Mouse (Mus musculus) intestine, embryonic 15.5 days (tissue): ENCODE measurements around the gene Cds2. TPM values are rescaled to one million over a fixed set of nuclear protein-coding genes. Genes with fewer than 3 reads are reported as not detected.
A peak's percentile ranks its signal among the peaks of the same experiment; 100 is the strongest.
"Not testable (repeated sequence)": the region's sequence is repeated elsewhere in the genome, so short reads cannot be mapped to it uniquely, and the experiment has no call there.

Experiments used
- ATAC-seq: fragments of 200-750 bp; cut with Nextera tagmentation; 2 replicates; pipeline ENCODE4 v1.8.0; 2017; ENCODE audit warnings: moderate TSS enrichment, moderate library complexity
- H3K27ac ChIP-seq: fragments of 300-500 bp; sonication (generic); 2 replicates; pipeline ENCODE4 v1.5.1; 2015; ENCODE audit warnings: mild to moderate bottlenecking, inconsistent platforms
- H3K27me3 ChIP-seq: fragments of 300-500 bp; sonication (generic); replicated peaks from 2 replicates; pipeline ENCODE4 v1.6.1; 2015; ENCODE audit warnings: inconsistent platforms
- H3K36me3 ChIP-seq: fragments of 300-500 bp; sonication (generic); 2 replicates; pipeline ENCODE4 v1.6.1; 2015; ENCODE audit warnings: inconsistent platforms
- H3K4me1 ChIP-seq: fragments of 300-500 bp; sonication (generic); replicated peaks from 2 replicates; pipeline ENCODE4 v1.6.1; 2015; ENCODE audit warnings: inconsistent platforms
- H3K4me2 ChIP-seq: fragments of 300-500 bp; sonication (generic); replicated peaks from 2 replicates; pipeline ENCODE4 v1.6.1; 2015; ENCODE audit warnings: mild to moderate bottlenecking, inconsistent platforms
- H3K4me3 ChIP-seq: fragments of 300-500 bp; sonication (generic); replicated peaks from 2 replicates; pipeline ENCODE4 v1.5.1; 2015; ENCODE audit warnings: inconsistent platforms
- H3K9ac ChIP-seq: fragments of 300-500 bp; sonication (generic); 2 replicates; pipeline ENCODE4 v1.6.1; 2015; ENCODE audit warnings: inconsistent platforms
- H3K9me3 ChIP-seq: fragments of 300-500 bp; sonication (generic); 2 replicates; pipeline ENCODE4 v1.6.1; 2016; ENCODE audit warnings: inconsistent platforms
- WGBS: fragments of 180-500 bp; shearing (Covaris S2); methylation state at CpG from one replicate; pipeline ENCODE4 v1.1.7; 2015; 5-methylcytosine and 5-hydroxymethylcytosine counted together
- polyA plus RNA-seq: library from polyadenylated mRNA; unstranded; fragments of >200 nt; fragmentation: Nextera tagmentation; extraction: Ambion mirVana; gene quantifications from 2 replicates; pipeline ENCODE4 v1.2.1, GENCODE M21; 2015

The Cds2 gene
- 19.9 and 25.1 TPM in 2 replicates for polyA plus RNA-seq

GRCm38 (mm10) chr2:132262879-132263398 lies at the start of gene Cds2:
Gene Cds2 (plus strand): TSS chr2:132263148.
- Histone ChIP-seq H3K36me3 (no peaks in the 10 kb centered on the region), H3K4me3 (peak within 1 kb of the TSS; percentile 80), H3K27me3 (no peaks in the 10 kb centered on the region), H3K4me1 (peaks cover 14% of the 10 kb centered on the region), H3K9me3 (no peaks in the 10 kb centered on the region), H3K4me2 (peak within 1 kb of the TSS; percentile 77), H3K9ac (peak within 1 kb of the TSS; percentile 85), H3K27ac (peak within 1 kb of the TSS; percentile 81)
- 0% methylated on average over 44 of the region's 49 CpGs for WGBS
- ATAC-seq: peak; percentile 99

GRCm38 (mm10) chr2:132221611-132222073 lies 41.3 kb upstream of the Cds2 start:
- H3K4me1 ChIP-seq: no peaks in the 10 kb centered on the region; the same call in 1 of the 2 replicates
- H3K9me3 ChIP-seq: no peaks in the 10 kb centered on the region
- H3K4me3 ChIP-seq: no peak overlapping the region
- H3K9ac ChIP-seq: no peak overlapping the region
- H3K27ac ChIP-seq: no peak overlapping the region
- ATAC-seq: no peak
- no peaks in the 10 kb centered on the region for H3K27me3 ChIP-seq
- 61% methylated on average over 11 of the region's 11 CpGs for WGBS
- H3K4me2 ChIP-seq: no peak overlapping the region
- H3K36me3 ChIP-seq: no peaks in the 10 kb centered on the region

GRCm38 (mm10) chr2:132224359-132224758 lies 38.6 kb upstream of the Cds2 start:
- no peaks in the 10 kb centered on the region for H3K36me3 ChIP-seq
- H3K4me1 ChIP-seq: no peaks in the 10 kb centered on the region; the same call in 1 of the 2 replicates
- no peak overlapping the region for H3K4me3 ChIP-seq
- ATAC-seq: no peak
- no peaks in the 10 kb centered on the region for H3K27me3 ChIP-seq
- H3K4me2 ChIP-seq: no peak overlapping the region
- no peak overlapping the region for H3K9ac ChIP-seq
- 81% methylated on average over 4 of the region's 4 CpGs for WGBS
- no peaks in the 10 kb centered on the region for H3K9me3 ChIP-seq
- H3K27ac ChIP-seq: no peak overlapping the region

DNA sequence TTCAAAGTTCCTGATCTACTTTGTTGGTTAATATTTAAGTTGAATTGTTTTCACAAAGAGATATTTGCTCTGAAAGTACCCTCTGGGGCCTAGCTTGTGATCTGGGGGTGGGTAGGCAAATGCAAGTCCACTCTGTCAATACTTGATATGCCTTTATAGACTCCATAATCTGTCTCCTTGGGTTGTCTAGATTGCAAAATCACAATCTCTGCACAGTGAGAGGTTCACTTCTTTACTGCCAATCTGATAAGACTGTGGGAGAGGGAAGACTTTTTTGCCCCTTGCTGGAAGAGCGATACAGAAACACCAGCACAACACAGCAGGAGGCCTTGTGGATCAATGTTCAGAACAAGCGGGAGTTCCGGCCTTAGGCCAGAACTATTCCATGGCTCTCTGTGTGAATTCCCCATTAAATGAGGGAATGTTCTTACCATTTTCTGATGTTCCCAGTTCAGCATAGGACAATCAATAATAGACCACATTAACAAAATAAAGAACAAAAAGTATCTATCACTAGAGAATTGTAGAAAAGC lies 30.5 kb upstream of the Cds2 start:
- Histone ChIP-seq H3K9me3 (no peaks in the 10 kb centered on the region), H3K9ac (no peak overlapping the region), H3K36me3 (no peaks in the 10 kb centered on the region), H3K4me1 (0 out of 2 replicates have a peak, but pooled peaks cover 7% of the 10 kb centered on the region), H3K4me2 (no peak overlapping the region), H3K27me3 (no peaks in the 10 kb centered on the region), H3K4me3 (no peak overlapping the region), H3K27ac (peak overlapping the region; percentile 13; the same call in 1 of the 2 replicates)
- ATAC-seq: peak; percentile 75
- 72% methylated on average over 3 of the region's 3 CpGs for WGBS

DNA sequence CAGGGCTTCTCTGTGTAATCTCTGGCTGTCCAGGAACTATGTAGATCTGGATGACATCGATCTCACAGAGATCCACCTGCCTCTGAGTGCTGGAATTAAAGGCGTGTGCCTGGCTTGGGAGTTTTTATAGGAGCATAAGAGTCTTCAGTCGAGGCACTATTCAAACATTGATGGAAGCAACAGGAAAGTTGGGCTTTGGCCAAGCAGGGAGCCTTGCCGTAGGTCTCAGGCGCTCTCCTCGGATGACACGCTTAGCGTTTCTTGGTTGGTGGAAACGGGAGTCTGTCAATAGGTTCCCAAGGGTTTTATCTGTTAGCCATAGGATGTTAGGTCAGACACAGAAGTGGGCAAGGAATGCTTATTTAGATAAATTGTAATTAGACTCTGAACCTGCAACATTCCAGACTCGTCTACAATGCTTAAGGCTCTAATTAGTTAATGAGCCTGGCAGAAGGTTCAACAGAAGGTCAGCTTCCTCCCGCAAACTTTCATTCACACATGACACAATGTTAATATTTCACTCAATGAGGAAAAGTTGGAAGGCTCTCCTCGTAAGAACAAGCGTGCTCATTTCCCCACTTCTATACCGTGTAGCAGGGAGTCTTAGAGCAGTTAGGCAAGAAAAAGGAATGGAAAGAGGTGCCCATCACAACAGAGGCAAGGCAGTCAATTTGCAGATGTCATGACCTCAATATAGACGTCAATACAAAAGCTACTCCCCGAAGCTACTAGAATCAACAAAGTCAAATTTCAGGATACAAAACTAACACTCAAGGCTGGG lies 28.8 kb upstream of the Cds2 start:
- H3K27ac ChIP-seq: peak overlapping the region; percentile 44; the same call in 1 of the 2 replicates
- 34% methylated on average over 16 of the region's 16 CpGs for WGBS
- H3K27me3 ChIP-seq: no peaks in the 10 kb centered on the region
- no peak overlapping the region for H3K4me2 ChIP-seq
- H3K9me3 ChIP-seq: no peaks in the 10 kb centered on the region
- H3K9ac ChIP-seq: no peak overlapping the region
- H3K4me1 ChIP-seq: 0 out of 2 replicates have a peak, but pooled peaks cover 7% of the 10 kb centered on the region
- H3K36me3 ChIP-seq: no peaks in the 10 kb centered on the region
- peak; percentile 39 for ATAC-seq
- H3K4me3 ChIP-seq: no peak overlapping the region

- ATAC-seq: no peak
- H3K4me2 ChIP-seq: no peak overlapping the region
- WGBS: 45% methylated on average over 2 of the region's 2 CpGs
- no peaks in the 10 kb centered on the region for H3K36me3 ChIP-seq
- no peaks in the 10 kb centered on the region for H3K9me3 ChIP-seq
- H3K4me3 ChIP-seq: no peak overlapping the region
- 0 out of 2 replicates have a peak overlapping the region, but pooled peaks have one; percentile 6 for H3K27ac ChIP-seq
- 0 out of 2 replicates have a peak, but pooled peaks cover 7% of the 10 kb centered on the region for H3K4me1 ChIP-seq
- H3K9ac ChIP-seq: no peak overlapping the region
- no peaks in the 10 kb centered on the region for H3K27me3 ChIP-seq
Observed at GRCm38 (mm10) chr2:132235291-132235690, 27.7 kb upstream of the Cds2 start.

DNA sequence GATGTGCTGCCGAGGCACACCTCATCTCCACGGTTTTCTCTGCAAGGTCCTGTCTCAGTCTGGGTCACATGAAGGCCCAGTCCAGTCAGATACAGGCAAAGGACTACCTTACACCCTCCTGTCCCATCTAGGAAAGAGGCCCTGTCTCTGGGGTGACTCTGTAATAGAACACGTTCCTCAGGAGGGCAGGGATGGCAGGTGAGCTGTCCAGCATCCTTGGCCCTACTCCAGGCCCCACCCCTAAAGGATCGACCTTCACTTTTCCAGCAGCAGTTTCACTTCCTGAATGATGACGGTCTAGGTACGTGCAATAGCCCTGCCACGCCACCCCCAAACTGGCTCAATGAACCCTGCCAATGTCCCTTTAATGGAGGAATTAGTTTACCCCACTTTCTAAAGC lies 27.0 kb upstream of the Cds2 start:
- Histone ChIP-seq H3K27ac (0 out of 2 replicates have a peak overlapping the region, but pooled peaks have one; percentile 6), H3K4me2 (no peak overlapping the region)

DNA sequence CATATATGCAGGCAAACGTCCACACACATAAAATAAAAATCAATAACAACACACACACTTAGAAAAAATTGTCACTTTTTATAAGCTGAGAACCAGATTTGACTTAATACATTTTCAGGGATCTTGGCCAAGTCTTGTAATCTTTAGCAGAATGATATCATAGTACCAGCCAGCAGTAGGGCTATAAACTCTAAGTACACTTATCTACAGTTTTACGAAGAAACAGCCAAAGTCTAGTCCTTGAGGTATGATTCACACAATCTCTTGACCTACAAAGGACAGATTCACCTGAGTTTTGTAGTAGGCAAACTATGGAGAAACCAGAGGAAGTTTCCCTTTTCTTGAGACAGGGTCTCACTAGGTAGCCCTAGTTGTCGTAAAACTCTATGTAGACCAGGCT lies 23.5 kb upstream of the Cds2 start:
- peak; percentile 55 for ATAC-seq
- H3K4me1 ChIP-seq, H3K4me2 ChIP-seq, H3K36me3 ChIP-seq, H3K9ac ChIP-seq, H3K27ac ChIP-seq, H3K27me3 ChIP-seq, H3K9me3 ChIP-seq, H3K4me3 ChIP-seq: not testable (repeated sequence)
- WGBS: 72% methylated on average over 3 of the region's 3 CpGs

More for the DNA sequence above, 27.0 kb upstream of the Cds2 start:
- WGBS: 58% methylated on average over 7 of the region's 7 CpGs
- Histone ChIP-seq H3K9ac (no peak overlapping the region), H3K36me3 (no peaks in the 10 kb centered on the region), H3K9me3 (no peaks in the 10 kb centered on the region), H3K4me3 (no peak overlapping the region), H3K4me1 (0 out of 2 replicates have a peak, but pooled peaks cover 7% of the 10 kb centered on the region), H3K27me3 (no peaks in the 10 kb centered on the region)
- ATAC-seq: peak; percentile 75

GRCm38 (mm10) chr2:132240457-132240856 lies 22.5 kb upstream of the Cds2 start:
- WGBS: 24% methylated on average over 10 of the region's 10 CpGs

DNA sequence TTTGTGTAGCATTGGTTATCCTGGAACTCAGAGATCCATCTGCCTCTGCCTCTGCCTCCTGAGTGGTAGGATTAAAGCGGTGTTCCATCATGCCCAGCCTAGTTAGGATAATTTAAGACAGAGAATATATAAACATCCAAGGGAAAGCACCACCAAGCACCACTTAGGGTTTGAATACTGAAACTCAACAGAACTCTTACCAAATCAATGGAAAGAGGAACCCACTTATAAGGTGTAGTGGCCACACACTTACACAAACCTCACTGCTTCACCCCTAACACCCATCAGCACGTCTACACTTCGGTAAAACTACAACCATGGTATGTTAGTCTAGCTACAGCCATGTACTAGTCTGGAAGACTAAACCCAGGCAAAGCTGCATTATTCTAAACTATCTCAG lies 19.6 kb upstream of the Cds2 start:
- 92% methylated on average over 3 of the region's 3 CpGs for WGBS
- no peaks in the 10 kb centered on the region for H3K4me1 ChIP-seq
- H3K9ac ChIP-seq: no peak overlapping the region
- no peak overlapping the region for H3K4me2 ChIP-seq
- no peak overlapping the region for H3K4me3 ChIP-seq
- H3K9me3 ChIP-seq: no peaks in the 10 kb centered on the region
- H3K27ac ChIP-seq: no peak overlapping the region
- H3K27me3 ChIP-seq: no peaks in the 10 kb centered on the region
- no peaks in the 10 kb centered on the region for H3K36me3 ChIP-seq
- ATAC-seq: no peak

More at GRCm38 (mm10) chr2:132240457-132240856, 22.5 kb upstream of the Cds2 start:
- not testable (repeated sequence) for H3K4me1 ChIP-seq, H3K9ac ChIP-seq, H3K9me3 ChIP-seq, H3K36me3 ChIP-seq, ATAC-seq, H3K27me3 ChIP-seq, H3K4me2 ChIP-seq, H3K4me3 ChIP-seq, H3K27ac ChIP-seq

DNA sequence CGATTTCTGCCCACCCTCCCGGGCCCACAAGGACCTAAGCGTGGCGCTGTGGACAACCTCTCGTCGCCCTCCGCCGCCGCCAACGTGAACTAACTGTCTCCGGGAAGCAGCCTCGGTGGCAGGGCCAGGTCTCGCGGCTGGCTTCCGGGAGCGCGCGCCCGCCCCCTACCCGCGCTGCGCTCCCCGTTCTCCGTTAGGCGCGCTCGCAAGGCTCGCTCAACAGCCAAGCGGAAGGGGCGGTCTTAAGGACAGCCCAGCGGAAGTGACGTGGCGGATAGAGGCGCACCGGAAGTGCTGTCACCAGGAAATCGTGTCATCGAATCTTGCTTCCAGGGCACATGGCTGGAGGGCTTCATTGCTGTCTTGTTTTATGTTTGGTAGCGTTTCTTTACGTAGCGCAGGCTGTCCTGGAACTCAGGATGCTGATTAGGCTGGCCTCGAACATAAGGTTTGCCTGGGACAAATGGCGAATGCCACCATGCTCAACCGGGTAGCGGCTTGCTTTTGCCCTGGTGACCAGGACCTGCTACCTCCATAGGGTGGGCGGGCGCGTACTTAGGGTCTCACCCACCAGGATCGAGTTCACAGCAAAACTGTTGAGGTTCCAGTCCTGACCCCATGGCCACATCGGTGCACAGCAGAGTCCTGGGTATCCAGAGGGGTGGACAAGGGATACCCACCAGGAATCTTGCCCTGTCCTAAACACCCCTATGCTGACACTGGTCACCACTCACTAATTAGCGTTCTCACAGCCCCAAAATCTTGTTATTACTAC lies 15.2 kb upstream of the Cds2 start, which contains the start of gene Tmem230:
TSS of gene Tmem230 (minus strand) at position 269 of the 775 bp plus-strand sequence.
- peak within 1 kb of the TSS; percentile 77 for H3K27ac ChIP-seq
- H3K4me2 ChIP-seq: peak within 1 kb of the TSS; percentile 68
- peaks cover 9% of the 10 kb centered on the region for H3K4me1 ChIP-seq
- H3K9me3 ChIP-seq: no peaks in the 10 kb centered on the region
- H3K4me3 ChIP-seq: peak within 1 kb of the TSS; percentile 56
- peak within 1 kb of the TSS; percentile 66 for H3K9ac ChIP-seq
- H3K36me3 ChIP-seq: 0 out of 2 replicates have a peak, but pooled peaks cover 3% of the 10 kb centered on the region
- peak; percentile 95 for ATAC-seq
- no peaks in the 10 kb centered on the region for H3K27me3 ChIP-seq
- 6% methylated on average over 50 of the region's 50 CpGs for WGBS
